Mouse (Mus musculus) bone marrow macrophage, adult 2 months (primary cell): ENCODE results near the gene Atrn.

Source experiments
- CTCF ChIP-seq: IDR thresholded peaks from 2 replicates; pipeline ENCODE4 v1.5.1; 2012; ENCODE audit warnings: low read depth, mild to moderate bottlenecking, low read length, moderate library complexity
- POLR2A ChIP-seq: IDR thresholded peaks from 2 replicates; pipeline ENCODE4 v1.6.1; 2012; ENCODE audit warnings: mild to moderate bottlenecking, low read depth, low read length, borderline replicate concordance

DNA sequence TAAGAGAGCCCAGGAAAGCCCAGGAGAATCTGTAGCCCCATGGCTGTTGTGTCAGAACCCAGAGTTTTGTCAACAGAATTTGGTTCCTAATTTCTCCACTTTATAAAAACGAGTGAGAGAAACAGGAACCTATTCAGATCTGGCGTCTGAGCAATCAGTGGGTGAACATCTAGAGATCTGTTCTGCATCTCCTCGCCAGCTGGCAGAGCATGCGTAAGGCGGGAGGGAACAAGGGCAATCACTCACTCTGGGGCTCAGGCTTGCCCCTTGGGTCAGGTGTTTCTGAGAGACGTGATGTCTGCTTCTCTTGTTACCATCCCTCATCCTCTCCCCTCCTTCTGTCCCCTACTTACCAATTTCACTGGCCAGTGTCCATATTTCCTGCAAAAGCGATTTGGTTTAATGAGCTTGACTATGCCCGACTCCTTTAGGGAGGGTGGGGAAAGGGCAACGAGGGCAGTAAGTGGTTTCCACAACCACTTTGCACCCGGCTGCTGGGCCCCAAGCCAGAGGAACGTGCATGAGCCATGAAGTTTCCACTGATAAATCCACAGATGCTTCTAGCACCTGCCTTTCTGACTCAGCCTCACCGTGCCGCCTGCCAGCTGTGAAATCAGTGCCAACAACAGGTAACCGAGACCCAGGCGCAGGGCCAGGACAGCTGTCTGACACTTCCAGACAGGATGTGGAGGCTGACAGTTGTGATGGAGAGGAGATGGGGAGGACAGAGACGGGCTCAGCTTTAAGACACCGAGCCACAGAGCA is 131.1 kb downstream of the Atrn start:
- TF ChIP-seq CTCF: no peak
- no peak for TF ChIP-seq POLR2A
